Mouse (Mus musculus): ENCODE measurements around the gene Akt3.

Akt3 gene

GRCm38 (mm10) chr1:177051366-177051963, 206.5 kb downstream of the Akt3 start:
- peak in 1 of 2 experiments; percentile 54 for DNase-seq (ENCODE audit: low spot score in 2 of 2)

DNA sequence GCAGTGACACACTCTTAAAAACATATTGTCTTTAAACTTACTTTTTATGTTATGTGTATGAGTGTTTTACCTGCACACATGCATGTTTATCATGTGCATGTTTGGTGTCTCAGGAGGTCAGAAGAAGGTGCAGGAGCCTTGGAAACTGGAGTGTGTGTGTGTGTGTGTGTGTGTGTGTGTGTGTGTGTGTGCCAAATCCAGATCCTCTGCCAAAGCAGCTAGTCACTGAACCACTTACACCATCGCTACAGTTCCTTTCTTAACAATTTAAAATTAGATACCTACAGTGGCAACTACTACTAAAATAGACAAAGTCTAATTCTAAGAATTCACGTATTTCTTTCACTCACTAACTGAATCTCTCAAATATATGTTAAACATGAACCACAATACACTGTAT, 209.2 kb downstream of the Akt3 start:
- no peak for DNase-seq (ENCODE audit: low spot score in 2 of 2)

DNA sequence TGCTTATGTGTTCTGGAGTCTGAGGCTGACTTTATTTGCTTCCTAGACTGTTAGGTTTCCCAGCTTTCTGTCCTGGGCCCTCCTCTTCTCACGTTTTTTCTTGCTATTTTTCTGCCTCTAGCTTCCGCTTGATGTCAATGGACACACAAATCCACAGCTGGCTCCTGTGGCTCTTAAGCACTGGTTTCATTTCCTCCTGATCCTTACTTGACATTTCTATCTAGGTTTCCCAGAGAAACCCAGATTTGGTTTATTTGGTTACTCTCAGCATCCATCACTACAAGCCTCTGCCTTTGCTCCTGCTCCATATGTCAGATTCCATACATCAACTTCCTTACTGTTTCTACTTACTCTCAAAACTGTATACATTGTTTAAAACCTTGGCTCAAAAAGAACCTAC, 211.0 kb downstream of the Akt3 start:
- no peak for DNase-seq (ENCODE audit: low spot score in 2 of 2)

- no peak for DNase-seq (ENCODE audit: low spot score in 2 of 2)
Observed at GRCm38 (mm10) chr1:177045885-177046284, 212.1 kb downstream of the Akt3 start.

GRCm38 (mm10) chr1:177040058-177040457, 217.9 kb downstream of the Akt3 start:
- no peak for DNase-seq (ENCODE audit: low spot score in 2 of 2)

GRCm38 (mm10) chr1:177039093-177039674, 218.8 kb downstream of the Akt3 start:
- no peak for DNase-seq (ENCODE audit: low spot score in 2 of 2)

DNA sequence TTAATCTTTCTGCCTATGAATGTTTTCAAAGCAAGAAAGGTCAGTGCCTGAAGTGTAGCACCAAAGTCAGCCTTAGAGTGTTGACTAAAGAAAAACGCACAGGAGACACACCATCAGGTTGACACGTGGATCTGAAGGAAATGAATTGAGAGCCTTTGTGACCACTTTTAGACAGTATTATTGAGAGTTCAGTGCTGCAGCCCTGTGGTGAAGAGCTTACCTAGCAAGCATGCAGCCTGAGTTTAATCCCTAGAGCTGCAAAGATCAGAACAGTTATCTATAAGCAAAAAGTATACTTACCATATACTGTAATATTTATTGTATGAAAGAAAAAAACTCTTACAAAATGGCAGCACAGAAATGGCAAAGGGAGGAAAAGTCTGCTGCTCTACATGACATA, 219.6 kb downstream of the Akt3 start:
- no peak for DNase-seq (ENCODE audit: low spot score in 2 of 2)

DNA sequence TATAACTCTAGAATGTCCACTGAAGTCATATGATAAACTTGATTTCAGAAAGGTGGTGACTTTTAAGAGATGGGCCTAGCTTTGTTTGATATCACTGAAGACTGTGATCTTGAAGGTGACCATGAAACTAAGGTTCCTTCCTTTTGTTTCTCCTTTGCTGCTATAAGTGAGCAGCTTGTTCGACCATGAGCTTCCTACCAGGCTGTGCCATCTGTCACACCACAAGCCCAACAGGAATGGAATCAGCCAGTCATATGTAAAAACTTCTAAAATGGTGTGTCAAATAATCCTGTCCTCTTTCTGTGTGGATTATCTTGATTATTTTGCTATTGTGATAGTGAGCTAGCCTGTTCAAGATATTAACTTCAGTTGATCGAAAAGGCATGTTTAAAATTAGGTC, 222.5 kb downstream of the Akt3 start:
- DNase-seq (ENCODE audit: low spot score in 2 of 2), result no peak

DNA sequence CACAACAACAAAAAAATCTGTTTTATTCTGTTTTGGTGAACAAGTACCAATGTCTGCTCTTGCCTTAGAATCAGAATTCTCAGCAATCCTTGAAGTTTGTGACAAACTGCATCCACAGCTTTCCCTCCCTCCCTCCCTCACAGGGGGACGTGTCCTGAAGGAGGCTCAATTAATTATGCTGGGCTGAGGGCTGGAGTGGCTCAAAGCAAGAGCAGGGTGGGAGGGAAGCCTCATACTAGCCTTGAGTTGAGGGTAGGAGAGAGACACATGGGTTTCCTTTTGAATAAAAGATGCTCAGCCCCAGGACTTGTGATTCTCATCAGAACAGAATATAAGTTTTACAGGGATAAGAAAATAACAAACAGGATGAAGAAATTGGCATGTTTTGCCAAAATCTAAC, 225.8 kb downstream of the Akt3 start:
- DNase-seq (ENCODE audit: low spot score in 2 of 2), result no peak

DNA sequence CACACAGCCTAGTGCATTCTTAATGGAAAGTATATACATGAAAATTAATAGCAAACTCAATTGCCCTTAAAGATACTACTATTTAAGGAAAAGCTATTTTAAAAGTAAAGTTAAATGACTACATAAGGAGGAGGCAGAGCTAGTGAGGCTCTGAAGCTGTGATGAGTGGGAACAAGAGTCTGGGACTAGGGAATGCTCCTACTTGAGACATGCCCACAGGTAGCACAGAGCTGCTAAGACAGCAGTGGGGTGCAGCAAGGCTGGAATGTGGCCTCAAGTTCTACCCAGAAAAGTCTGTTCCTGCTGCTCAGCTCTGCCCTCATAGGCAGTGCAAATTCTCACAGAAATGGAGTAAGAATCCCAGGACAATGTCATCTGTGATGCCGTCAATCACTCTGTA, 226.8 kb downstream of the Akt3 start:
- DNase-seq (ENCODE audit: low spot score in 2 of 2), result no peak

GRCm38 (mm10) chr1:177030669-177031068, 227.3 kb downstream of the Akt3 start:
- DNase-seq (ENCODE audit: low spot score in 2 of 2), result no peak

DNA sequence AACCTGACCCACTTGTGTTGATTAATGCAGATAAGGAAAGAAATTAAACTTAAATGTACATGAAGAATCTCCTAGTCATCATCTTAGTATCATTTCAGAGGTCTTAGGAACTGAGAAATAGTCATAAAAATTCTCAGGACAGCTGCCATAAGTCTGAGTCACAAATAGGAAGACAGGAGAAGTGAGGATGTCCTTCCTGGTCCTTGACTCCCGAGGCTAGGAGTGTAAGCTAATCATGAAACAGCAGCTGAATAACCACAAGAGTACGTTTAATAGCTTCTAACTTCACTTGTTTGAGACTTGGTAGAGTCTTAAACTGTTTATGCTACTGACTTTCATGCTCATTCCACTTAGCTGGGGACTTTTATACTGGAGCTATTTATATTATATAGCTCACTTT, 229.0 kb downstream of the Akt3 start:
- no peak for DNase-seq (ENCODE audit: low spot score in 2 of 2)

GRCm38 (mm10) chr1:177027706-177028105, 230.3 kb downstream of the Akt3 start:
- no peak for DNase-seq (ENCODE audit: low spot score in 2 of 2)

DNA sequence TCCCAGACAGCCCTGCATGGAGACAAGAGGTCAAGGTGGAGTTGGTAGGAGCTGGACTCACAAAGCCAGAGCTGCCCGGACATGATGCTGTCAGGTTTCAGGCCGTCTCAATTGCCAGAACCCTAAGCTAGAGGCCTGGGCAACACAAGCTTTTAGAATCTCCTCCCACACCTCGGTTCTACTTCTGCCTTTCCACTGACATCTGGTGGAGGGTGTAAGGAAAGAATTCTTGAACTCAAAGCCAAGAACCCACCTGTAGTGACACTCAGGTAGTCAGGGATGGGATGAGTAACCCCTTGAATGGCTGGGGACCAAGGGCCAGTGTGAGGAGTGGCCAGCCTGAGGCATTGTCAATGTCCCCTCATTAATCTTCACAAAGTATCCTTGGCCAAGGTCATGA, 235.3 kb downstream of the Akt3 start:
- no peak for DNase-seq (ENCODE audit: low spot score in 2 of 2)

DNA sequence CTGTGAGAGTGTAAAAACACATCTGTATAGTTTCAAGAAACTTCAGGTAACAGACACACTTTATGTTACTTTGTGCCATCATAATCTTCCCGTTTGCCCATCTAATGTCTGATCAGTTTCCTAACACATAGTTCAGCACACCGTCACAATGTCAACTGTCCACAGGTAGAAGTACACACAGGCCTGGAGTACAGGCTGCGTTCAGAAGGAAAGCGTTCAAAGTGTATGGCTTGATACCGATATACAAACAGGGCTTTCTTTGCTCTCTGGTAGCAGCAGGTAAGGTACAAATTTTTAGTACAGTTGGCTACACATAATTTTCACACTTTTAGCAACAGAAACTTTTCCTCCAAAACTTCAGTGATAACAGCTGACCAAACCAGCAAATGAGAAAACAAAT, 238.3 kb downstream of the Akt3 start:
- no peak for DNase-seq (ENCODE audit: low spot score in 2 of 2)

- DNase-seq (ENCODE audit: low spot score in 2 of 2), result no peak
Observed at GRCm38 (mm10) chr1:177018750-177019149, 239.3 kb downstream of the Akt3 start.

DNA sequence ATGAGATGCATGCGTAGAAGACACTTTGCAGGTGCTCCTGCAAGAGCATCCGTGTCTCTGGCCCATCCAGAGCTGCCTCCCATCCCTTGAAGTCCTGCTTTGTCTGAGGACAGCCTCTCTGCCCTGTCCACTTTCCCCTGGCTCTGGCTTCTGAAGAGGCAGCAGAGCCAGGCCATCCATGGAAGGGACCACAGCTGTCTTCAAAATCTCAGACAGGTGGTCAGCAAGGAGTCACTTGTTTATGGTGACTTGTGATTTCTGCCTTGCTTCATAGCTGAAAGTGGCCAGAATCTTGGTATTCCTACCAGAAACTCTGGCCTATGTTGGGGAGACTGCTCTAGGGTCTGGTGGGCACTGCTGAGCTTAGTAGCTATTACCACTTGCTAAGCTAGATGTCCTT, 241.3 kb downstream of the Akt3 start:
- DNase-seq (ENCODE audit: low spot score in 2 of 2), result no peak

DNA sequence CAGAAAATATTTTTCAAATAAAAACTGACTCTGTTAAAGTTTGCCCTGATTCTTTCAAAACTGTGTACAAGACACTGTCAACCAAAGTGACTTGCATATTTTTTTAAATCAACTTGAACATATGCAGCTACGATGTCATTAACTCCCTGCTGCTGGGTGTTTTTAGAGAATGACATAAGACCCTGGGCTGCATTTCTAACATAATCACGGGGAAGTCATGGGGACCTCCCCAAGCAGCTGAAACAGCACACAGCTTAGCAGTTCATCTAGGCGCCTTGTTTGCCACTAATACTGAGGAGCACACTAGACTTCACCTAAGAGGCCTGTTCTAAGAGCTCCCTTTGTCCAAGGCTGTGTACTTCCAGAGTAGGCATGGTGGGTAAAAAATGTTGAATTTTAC, 242.1 kb downstream of the Akt3 start:
- DNase-seq (ENCODE audit: low spot score in 2 of 2), result no peak

GRCm38 (mm10) chr1:177014921-177015439, 243.0 kb downstream of the Akt3 start:
- DNase-seq (ENCODE audit: low spot score in 2 of 2), result no peak

- no peak for DNase-seq (ENCODE audit: low spot score in 2 of 2)
Observed at GRCm38 (mm10) chr1:177014346-177014745, 243.7 kb downstream of the Akt3 start.

DNA sequence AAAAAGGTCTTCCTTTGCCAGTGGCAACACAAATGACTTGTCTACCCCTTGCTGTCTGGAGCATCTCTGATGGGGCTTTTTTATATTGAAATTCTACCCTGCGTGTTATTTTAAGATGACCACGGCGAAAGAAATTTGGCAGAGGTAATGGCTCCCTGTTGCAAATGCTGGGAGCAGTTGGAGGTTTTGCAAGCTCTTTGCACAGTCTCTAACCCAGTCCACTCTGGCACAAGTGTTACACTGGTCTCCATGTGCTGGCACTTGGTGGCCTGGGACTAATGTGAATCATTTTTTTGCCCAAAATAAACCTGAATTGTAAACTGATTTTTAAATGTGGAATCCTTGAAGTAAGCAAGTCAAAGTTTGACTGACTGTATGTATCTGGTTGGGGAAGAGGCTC, 244.2 kb downstream of the Akt3 start:
- no peak for DNase-seq (ENCODE audit: low spot score in 2 of 2)

GRCm38 (mm10) chr1:177013313-177013712, 244.7 kb downstream of the Akt3 start:
- no peak for DNase-seq (ENCODE audit: low spot score in 2 of 2)

GRCm38 (mm10) chr1:177012774-177013173, 245.2 kb downstream of the Akt3 start:
- DNase-seq (ENCODE audit: low spot score in 2 of 2), result no peak

DNA sequence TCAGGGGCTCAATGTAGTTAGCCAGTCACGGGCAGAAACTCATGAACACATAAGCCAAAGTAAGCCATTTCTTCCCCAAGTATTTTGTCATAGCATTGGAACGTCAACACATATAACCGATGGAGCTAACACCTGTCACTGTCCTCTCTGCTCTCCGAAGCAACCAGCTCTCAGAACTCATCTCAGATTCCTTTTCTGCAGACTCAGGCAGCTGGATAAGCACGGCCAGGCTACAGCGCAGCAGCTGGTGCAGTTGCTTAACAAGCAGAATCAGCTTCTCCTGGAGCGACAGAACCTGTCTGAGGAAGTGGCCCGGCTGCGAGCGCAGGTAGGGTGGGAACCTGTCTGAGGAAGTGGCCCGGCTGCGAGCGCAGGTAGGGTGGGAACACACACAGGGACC, 246.3 kb downstream of the Akt3 start:
- no peak for DNase-seq (ENCODE audit: low spot score in 2 of 2)
